18 mouse cellular contexts compared by ENCODE assay signal in the genomic region with DNA sequence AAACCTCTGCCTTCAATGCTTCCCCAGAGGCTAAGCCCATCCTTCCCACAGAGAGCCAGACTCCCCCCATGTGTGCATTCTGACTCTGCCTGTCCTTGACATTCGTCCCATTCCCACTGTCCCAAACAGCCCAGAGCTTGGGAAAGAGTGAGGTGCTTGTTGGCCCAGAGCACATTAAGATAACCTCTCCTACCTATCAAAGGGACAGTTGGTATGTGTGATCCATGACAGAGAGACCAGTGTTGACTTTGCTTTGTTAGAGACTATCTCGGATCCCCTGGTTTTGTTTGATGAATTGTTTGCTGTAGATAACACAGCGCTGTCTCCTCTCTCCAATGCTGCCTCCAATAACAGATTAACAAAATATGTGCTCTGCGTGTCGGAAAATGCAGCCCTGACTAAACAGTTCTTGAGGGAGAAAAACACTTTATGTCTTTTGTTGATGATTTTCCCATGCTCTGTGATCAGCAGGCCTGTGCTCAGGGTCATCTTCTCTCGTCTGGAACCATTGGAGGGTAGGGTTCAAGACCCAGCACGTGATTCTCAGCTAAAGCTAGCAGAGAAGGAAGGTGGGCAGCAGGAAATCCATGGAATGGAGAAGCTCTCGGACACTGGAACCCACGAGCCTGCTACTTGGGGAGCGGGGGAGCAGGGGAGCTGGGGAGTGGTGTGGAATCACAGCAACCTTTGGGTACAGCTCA.
A peak's percentile ranks its signal among the peaks of the same experiment; 100 is the strongest.
DNase-seq lines count a peak whose midpoint lies in the region; ATAC-seq and TF ChIP-seq lines count a peak whose summit lies in the region.
"Had no signal": no experiment of that assay in that cellular context is flagged by ENCODE, and none has a peak within 500 bp of the region (broad histone marks: within the 10 kb centered on the region; RNA-seq: fewer than 3 reads in every experiment).

No protein-coding gene starts in this region.

- H3K27ac ChIP-seq in forebrain, embryonic 10.5 days: no peak overlapping the region
- no peak overlapping the region for H3K27ac ChIP-seq in forebrain, embryonic 12.5 days
- H3K27ac ChIP-seq in heart, embryonic 15.5 days: peak overlapping the region; percentile 48
- no peak overlapping the region for H3K27ac ChIP-seq in heart, adult 2 months
- H3K27ac ChIP-seq: hindbrain, postnatal 0 days; limb, embryonic 15.5 days; midbrain, embryonic 12.5 days; neural tube, embryonic 13.5 days; stomach, embryonic 15.5 days had no signal

- no peaks in the 10 kb centered on the region for H3K9me3 ChIP-seq in forebrain, embryonic 10.5 days
- H3K9me3 ChIP-seq in forebrain, embryonic 12.5 days: no peaks in the 10 kb centered on the region
- H3K9me3 ChIP-seq in heart, embryonic 15.5 days (replicated peaks): no peaks in the 10 kb centered on the region
- H3K9me3 ChIP-seq: limb, embryonic 15.5 days; midbrain, embryonic 12.5 days; neural tube, embryonic 13.5 days; stomach, embryonic 15.5 days had no signal

- H3K27me3 ChIP-seq in forebrain, embryonic 10.5 days (ENCODE audit: poor library complexity, severe bottlenecking): no peaks in the 10 kb centered on the region
- no peaks in the 10 kb centered on the region for H3K27me3 ChIP-seq in forebrain, embryonic 12.5 days
- no peaks in the 10 kb centered on the region for H3K27me3 ChIP-seq in heart, embryonic 15.5 days
- no peaks in the 10 kb centered on the region for H3K27me3 ChIP-seq in heart, adult 2 months (ENCODE audit: control insufficient read depth, insufficient read depth, low read length)
- H3K27me3 ChIP-seq: limb, embryonic 15.5 days; midbrain, embryonic 12.5 days; neural tube, embryonic 13.5 days; stomach, embryonic 15.5 days had no signal

- DNase-seq in forebrain, embryonic 10.5 days (ENCODE audit: extremely low spot score, low spot score): peak; percentile 11
- DNase-seq in heart, adult 2 months: no peak
- peak; percentile 16 for DNase-seq in testis, postnatal 14 days (ENCODE audit: low spot score)
- no peak for DNase-seq in testis, postnatal 10 days (ENCODE audit: low spot score)
- DNase-seq in cerebellum, adult 9-10 months: no peak
- no peak for DNase-seq in left cerebral cortex, adult 8-10 months (ENCODE audit: low spot score in 2 of 2)
- DNase-seq: adrenal gland, adult 2 months; cerebellum, adult 2 months; kidney, adult 11 months; right cerebral cortex, postnatal 25 days had no signal

- no peak overlapping the region for H3K4me3 ChIP-seq in forebrain, embryonic 10.5 days
- H3K4me3 ChIP-seq in forebrain, embryonic 12.5 days (replicated peaks): no peak overlapping the region
- H3K4me3 ChIP-seq in heart, embryonic 15.5 days: no peak overlapping the region
- no peak overlapping the region for H3K4me3 ChIP-seq in heart, adult 2 months
- H3K4me3 ChIP-seq: limb, embryonic 15.5 days; midbrain, embryonic 12.5 days; neural tube, embryonic 13.5 days; stomach, embryonic 15.5 days had no signal

- H3K9ac ChIP-seq in forebrain, embryonic 12.5 days: no peak overlapping the region
- no peak overlapping the region for H3K9ac ChIP-seq in heart, embryonic 15.5 days
- no peak overlapping the region for H3K9ac ChIP-seq in heart, adult 2 months (ENCODE audit: low read depth, low read length)
- H3K9ac ChIP-seq: limb, embryonic 15.5 days; midbrain, embryonic 12.5 days; neural tube, embryonic 13.5 days; stomach, embryonic 15.5 days had no signal

- TF ChIP-seq CTCF in heart, adult 2 months (IDR thresholded peaks at IDR 0.05): no peak

- no peaks in the 10 kb centered on the region for H3K36me3 ChIP-seq in forebrain, embryonic 10.5 days (replicated peaks)
- H3K36me3 ChIP-seq in forebrain, embryonic 12.5 days (replicated peaks): no peaks in the 10 kb centered on the region
- H3K36me3 ChIP-seq in heart, embryonic 15.5 days: no peaks in the 10 kb centered on the region
- H3K36me3 ChIP-seq in heart, adult 2 months (ENCODE audit: control insufficient read depth, insufficient read depth, low read length): no peaks in the 10 kb centered on the region
- H3K36me3 ChIP-seq: limb, embryonic 15.5 days; midbrain, embryonic 12.5 days; neural tube, embryonic 13.5 days; stomach, embryonic 15.5 days had no signal

- H3K4me2 ChIP-seq in forebrain, embryonic 12.5 days: no peak overlapping the region
- no peak overlapping the region for H3K4me2 ChIP-seq in heart, embryonic 15.5 days
- H3K4me2 ChIP-seq: limb, embryonic 15.5 days; midbrain, embryonic 12.5 days; neural tube, embryonic 13.5 days; stomach, embryonic 15.5 days had no signal

- intact Hi-C loops in heart, adult 2 months (cut with DNase I): no loop called here

- peaks cover 8% of the 10 kb centered on the region for H3K4me1 ChIP-seq in forebrain, embryonic 10.5 days
- peaks cover 6% of the 10 kb centered on the region; the same call in 1 of the 2 replicates for H3K4me1 ChIP-seq in forebrain, embryonic 12.5 days
- H3K4me1 ChIP-seq in heart, embryonic 15.5 days (replicated peaks): no peaks in the 10 kb centered on the region
- no peaks in the 10 kb centered on the region for H3K4me1 ChIP-seq in heart, adult 2 months (ENCODE audit: control insufficient read depth, insufficient read depth, low read length)
- H3K4me1 ChIP-seq: limb, embryonic 15.5 days; midbrain, embryonic 12.5 days; stomach, embryonic 15.5 days had no signal

- no peak for TF ChIP-seq EP300 in heart, adult 2 months (IDR thresholded peaks at IDR 0.05; ENCODE audit: insufficient read depth, low read depth, low read length)

- no peaks in the 10 kb centered on the region for H3K79me2 ChIP-seq in heart, adult 2 months (replicated peaks; ENCODE audit: control insufficient read depth, insufficient read depth, low read length)

- 83% methylated on average over 10 of the region's 10 CpGs for WGBS in forebrain, embryonic 10.5 days
- WGBS in forebrain, embryonic 12.5 days: 88% methylated on average over 10 of the region's 10 CpGs
- WGBS in heart, embryonic 15.5 days: 53% methylated on average over 10 of the region's 10 CpGs
- 53% methylated on average over 10 of the region's 10 CpGs for WGBS in heart, adult 2 months

- ATAC-seq in forebrain, embryonic 12.5 days (ENCODE audit: low FRiP score): no peak
- ATAC-seq in heart, embryonic 15.5 days (replicated peaks; ENCODE audit: insufficient number of reproducible peaks, insufficient read depth, low FRiP score, low read depth): peak; percentile 82
- ATAC-seq: hindbrain, postnatal 0 days; lung, postnatal 0 days had no signal

- no peak for TF ChIP-seq POLR2A in heart, adult 2 months (IDR thresholded peaks at IDR 0.05; ENCODE audit: insufficient read depth, low read depth, low read length)

Comparison
In these comparisons a context has a peak if more than half of its experiments do, and no peak if none do; other contexts are left out.
1. DNase-seq: peak in forebrain, embryonic 10.5 days (single experiment) and testis, postnatal 14 days (single experiment); none in heart, adult 2 months (0 of 2), testis, postnatal 10 days (single experiment), cerebellum, adult 9-10 months (single experiment) and left cerebral cortex, adult 8-10 months (0 of 2).